Mouse (Mus musculus): Measurements from ENCODE around the gene Igfbp4.

DNA sequence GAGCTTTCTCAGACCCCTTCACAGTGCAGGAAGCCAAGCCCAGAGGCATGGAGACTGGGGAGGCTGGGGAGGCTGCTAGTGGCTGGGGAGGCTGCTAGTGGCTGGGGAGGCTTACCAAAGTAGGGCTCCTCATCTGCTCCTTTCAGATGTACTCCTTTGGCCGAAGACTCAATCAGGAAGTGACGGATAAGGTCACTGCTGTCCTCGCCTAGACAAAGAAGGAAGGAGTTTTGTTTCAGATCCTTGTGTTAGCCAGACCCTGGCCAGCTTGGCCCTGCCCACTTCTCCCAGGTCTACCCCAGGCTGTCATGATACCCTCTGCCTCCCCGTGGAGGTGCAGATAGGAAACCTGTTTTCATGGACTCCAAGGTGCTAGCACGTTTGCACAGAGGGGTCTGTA, 32.7 kb downstream of the Igfbp4 start:
- no peak for TF ChIP-seq CTCF (IDR thresholded peaks at IDR 0.05; ENCODE audit: control insufficient read depth, insufficient read depth, low read length)
- TF ChIP-seq POLR2A (IDR thresholded peaks at IDR 0.05; ENCODE audit: borderline replicate concordance, control insufficient read depth, low read depth, low read length) = no peak
